Mouse (Mus musculus) regulatory T cell (primary cell): ENCODE data around the gene Ap1g1.
"Not testable (repeated sequence)": the region's sequence is repeated elsewhere in the genome, so short reads cannot be mapped to it uniquely, and the experiment has no call there.

Experiments used
- in situ Hi-C: fragments of 300-600 bp; cut with MboI, MseI; formaldehyde crosslinking; loops from one replicate; pipeline ENCODE4 v1.15.1; 2025; ENCODE audit warnings: high pct_unique_total_duplicates

The Ap1g1 gene

DNA sequence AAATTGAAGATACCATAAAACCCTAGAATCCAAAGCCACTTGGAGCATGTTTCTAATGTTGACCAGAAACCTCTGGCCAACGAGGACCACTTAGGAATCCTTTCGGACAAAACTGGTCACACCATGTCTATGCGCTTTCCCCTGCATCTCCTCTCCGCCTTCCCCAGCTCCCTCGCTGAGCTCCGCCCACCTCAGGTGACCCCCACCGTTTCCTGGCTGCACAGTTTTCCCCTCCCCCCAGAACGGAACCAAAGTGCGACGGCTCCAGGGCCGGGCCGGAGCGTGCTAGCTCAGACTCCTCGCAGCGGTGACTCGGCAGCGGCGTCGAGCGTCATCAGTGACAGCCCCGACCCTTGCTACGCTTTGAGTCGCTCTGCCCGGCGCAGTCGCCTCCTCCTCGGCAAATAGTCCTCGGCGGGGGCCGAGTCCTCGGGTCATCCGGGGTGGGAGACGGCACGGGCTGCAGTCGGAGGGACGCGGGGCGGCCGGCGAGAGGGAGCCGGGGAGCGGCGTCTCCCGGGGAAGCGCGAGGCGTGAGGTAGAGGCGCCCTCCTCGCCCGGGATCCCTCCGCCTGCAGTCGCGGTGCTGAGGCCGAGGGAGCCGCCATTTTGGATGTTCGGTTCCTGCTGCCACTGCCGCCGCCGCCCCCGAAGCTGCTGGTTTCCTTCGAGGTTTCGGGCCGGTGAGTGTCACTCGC, at the start of gene Ap1g1:
Ap1g1 (plus strand) TSS at position 275 of the 698 bp plus-strand sequence.
- in situ Hi-C loops = loop anchor here (5.0 kb wide), 2 partner anchors 86 to 89 kb away; partner anchors contain the start of genes Ist1 and Phlpp2

DNA sequence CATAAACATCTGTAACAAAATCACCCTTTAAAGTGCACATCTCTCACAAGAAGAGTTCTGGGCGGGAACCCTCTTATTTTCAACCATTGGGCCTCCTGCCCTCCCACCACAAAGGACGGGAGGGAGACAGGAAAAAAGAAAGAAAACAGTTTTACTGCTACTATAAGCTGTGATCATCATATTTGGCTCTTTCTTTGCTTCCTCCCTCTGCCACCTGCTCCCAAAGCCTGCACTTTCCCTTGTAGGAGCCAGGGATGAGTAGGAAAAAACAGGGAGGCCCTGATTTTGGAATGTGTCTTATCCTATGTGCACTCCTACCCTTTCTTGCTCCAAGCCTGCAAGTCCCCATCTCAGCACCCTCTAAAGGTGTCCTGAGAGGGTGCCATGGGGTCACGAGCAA, 47.3 kb upstream of the Ap1g1 start:
- in situ Hi-C loops = loop anchor here (5.0 kb wide), 1 partner anchor 51 kb away; no protein-coding TSS in a partner anchor

GRCm38 (mm10) chr8:109734018-109734417, 44.3 kb upstream of the Ap1g1 start:
- in situ Hi-C loops = loop anchor here (5.0 kb wide), 1 partner anchor 48 kb away; no protein-coding TSS in a partner anchor

- in situ Hi-C loops = no loop called here
Observed at GRCm38 (mm10) chr8:109736819-109737218, 41.5 kb upstream of the Ap1g1 start.

- in situ Hi-C loops = no loop called here
Observed at GRCm38 (mm10) chr8:109737237-109738048, 40.9 kb upstream of the Ap1g1 start, which contains the start of gene Atxn1l. Atxn1l (minus strand) TSS chr8:109737739.

GRCm38 (mm10) chr8:109738049-109738380, 40.3 kb upstream of the Ap1g1 start:
- in situ Hi-C loops = no loop called here

- in situ Hi-C loops = no loop called here
Observed at GRCm38 (mm10) chr8:109747468-109748199, 30.7 kb upstream of the Ap1g1 start.

DNA sequence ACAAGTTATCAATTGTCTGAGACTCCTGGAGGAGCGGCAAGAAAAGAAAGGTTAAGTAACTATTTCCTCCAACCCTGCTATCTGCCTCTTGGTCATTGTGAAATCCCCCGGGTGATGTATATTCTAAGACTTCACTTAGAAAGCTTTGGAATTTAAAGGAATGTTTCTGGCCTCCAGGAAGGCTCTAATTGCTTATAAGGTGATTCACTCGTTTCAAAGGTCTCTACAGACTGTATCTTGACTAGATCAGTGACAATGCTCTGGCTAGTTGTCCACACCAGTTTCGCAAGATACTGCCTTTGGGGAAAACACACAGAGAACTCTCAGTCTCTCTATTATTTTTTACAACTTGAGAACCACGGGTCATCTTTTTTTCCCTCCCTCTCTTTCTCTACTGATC, 28.1 kb upstream of the Ap1g1 start:
- in situ Hi-C loops = no loop called here

- in situ Hi-C loops = no loop called here
Observed at GRCm38 (mm10) chr8:109750699-109751098, 27.7 kb upstream of the Ap1g1 start.

DNA sequence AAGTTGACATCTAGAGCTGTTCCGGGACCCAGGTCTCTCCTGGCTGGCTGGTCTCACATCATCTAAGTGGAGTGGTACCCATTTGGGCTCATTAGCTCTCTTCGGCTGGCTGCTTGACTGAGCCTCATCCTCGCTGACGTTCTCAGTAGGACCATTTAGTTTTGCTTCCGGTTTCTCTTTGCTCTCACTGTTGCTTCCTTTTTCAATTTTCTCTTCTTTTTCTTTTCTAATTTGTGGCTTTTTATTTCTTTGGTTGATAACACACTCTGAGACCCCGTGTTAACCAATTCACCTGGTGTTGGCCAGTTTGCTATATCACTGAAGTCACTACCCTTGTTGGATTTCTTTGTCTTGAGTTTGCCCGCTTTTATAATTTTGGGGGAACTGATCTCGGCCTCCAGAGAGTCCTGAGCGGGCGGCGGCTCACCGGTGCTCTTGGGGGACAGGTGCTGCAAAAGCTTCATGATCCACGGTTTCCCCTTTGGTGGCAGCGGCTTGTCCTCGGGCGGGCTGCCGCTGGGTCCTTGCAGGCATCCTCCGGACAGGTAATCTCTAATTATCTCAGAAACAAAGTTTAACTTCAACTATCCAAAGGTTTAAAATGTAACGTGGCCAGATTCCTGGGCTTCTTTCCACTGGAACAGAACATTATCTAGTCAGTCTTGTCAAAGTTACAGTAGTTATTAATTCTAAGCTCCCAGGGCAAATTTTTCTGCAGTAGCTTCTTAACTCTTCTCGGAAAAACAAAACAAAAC, 26.4 kb upstream of the Ap1g1 start:
- in situ Hi-C loops = no loop called here

GRCm38 (mm10) chr8:109754696-109755095, 23.7 kb upstream of the Ap1g1 start:
- in situ Hi-C loops = no loop called here

- in situ Hi-C loops = not testable (repeated sequence)
Observed at GRCm38 (mm10) chr8:109755554-109755953, 22.8 kb upstream of the Ap1g1 start.

- in situ Hi-C loops = no loop called here
Observed at GRCm38 (mm10) chr8:109756849-109757248, 21.5 kb upstream of the Ap1g1 start.

DNA sequence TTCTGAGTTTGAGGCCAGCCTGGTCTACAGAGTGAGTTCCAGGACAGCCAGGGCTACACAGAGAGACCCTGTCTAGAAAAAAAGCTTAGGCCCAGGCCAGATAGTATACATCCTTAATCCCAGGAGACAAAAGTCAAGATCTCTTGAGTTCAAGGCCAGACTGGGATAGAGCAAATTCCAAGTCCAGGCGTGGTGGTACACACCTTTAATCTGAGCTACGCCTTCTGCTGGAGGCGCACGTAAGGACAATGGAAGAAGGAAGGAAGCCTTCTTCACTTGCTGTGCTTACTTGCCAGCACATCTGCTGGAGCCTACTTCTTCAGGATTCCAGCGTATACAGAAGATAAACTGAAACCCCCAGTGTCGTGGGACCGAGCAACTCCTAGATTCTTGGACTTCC, 18.9 kb upstream of the Ap1g1 start:
- in situ Hi-C loops = no loop called here

DNA sequence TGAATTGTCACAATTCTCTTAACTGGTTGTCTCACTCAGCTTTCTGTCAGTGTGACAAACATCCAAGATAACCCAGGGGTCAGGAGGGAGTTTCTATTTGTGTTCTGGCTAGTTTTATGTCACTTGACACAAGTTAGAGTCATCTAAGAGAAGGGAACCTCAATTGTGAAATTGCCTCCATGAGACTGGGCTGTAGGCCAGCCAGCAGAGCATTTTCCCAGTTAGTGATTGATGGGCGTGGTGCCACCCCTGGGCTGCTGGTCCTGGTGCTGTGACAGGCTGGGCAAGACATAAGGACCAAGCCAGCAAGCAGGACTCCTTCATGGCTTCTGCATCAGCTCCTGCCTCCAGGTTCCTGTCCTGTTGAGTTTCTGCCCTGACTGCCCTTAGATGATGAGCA, 18.1 kb upstream of the Ap1g1 start:
- in situ Hi-C loops = no loop called here

GRCm38 (mm10) chr8:109764031-109764430, 14.3 kb upstream of the Ap1g1 start:
- in situ Hi-C loops = no loop called here

- in situ Hi-C loops = no loop called here
Observed at GRCm38 (mm10) chr8:109766081-109766480, 12.3 kb upstream of the Ap1g1 start.

- in situ Hi-C loops = no loop called here
Observed at GRCm38 (mm10) chr8:109773154-109773553, 5.2 kb upstream of the Ap1g1 start.

- in situ Hi-C loops = loop anchor here (5.0 kb wide), 2 partner anchors 86 to 89 kb away; partner anchors contain the start of genes Ist1 and Phlpp2
Observed at GRCm38 (mm10) chr8:109777851-109778250, 503 bp upstream of the Ap1g1 start.

DNA sequence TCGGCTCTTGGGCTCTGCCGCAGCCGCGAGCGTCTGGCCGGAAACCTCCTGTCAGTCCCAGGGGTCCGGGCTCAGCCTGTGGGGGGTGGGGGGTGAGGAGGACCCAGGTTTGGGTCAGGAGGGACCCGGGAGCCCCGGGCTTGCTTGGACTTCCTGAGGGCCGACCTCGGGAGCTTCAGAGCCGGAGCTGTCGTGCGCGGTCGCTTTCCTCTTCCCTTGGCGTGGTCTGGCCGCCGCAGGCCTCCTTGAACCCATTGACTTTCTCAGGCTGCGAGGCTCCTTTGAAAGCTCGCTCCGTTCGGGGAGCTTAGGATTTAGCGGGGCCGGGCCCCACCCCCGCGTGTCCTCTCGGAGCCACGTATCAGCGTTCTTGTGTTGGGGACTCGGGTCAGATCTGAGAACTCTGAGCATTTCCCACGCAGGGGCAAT, 653 bp downstream of the Ap1g1 start:
- in situ Hi-C loops = loop anchor here (5.0 kb wide), 2 partner anchors 87 to 88 kb away; partner anchors contain the start of genes Ist1 and Phlpp2
